22 mouse cellular contexts compared by ENCODE assay signal in genomic region chr7:70692160-70692559, GRCm38 (mm10).
DNase-seq lines count a peak whose midpoint lies in the region; ATAC-seq and TF ChIP-seq lines count a peak whose summit lies in the region.
"Had no signal": no experiment of that assay in that cellular context is flagged by ENCODE, and none has a peak within 500 bp of the region (broad histone marks: within the 10 kb centered on the region; RNA-seq: fewer than 3 reads in every experiment).

No protein-coding gene starts in this region.

- H3K27me3 ChIP-seq in lung, embryonic 15.5 days: no peaks in the 10 kb centered on the region
- H3K27me3 ChIP-seq: forebrain, embryonic 15.5 days; heart, embryonic 15.5 days; Patski had no signal

- no peak overlapping the region for H3K4me3 ChIP-seq in lung, embryonic 15.5 days
- H3K4me3 ChIP-seq in lung, adult 2 months (replicated peaks; ENCODE audit: extremely low read depth, low read depth, low read length): no peak overlapping the region
- no peak overlapping the region for H3K4me3 ChIP-seq in layer of hippocampus, adult 2 months
- H3K4me3 ChIP-seq: forebrain, embryonic 15.5 days; heart, adult 2 months; heart, embryonic 15.5 days; hindbrain, embryonic 10.5 days had no signal

- ATAC-seq in lung, embryonic 15.5 days (ENCODE audit: borderline replicate concordance, extremely low read depth, low FRiP score, low TSS enrichment): peak; percentile 52; the same call in 1 of the 2 replicates
- ATAC-seq: activated CD4-positive, CD25-positive, alpha-beta regulatory T cell, adult 4 months; CD4-positive, CD25-positive, alpha-beta regulatory T cell, adult 4 months; forebrain, embryonic 15.5 days; Patski had no signal

- no peak for DNase-seq in lung, adult 2 months
- DNase-seq in NIH3T3 (ENCODE audit: low read depth): peak; percentile 59
- peak; percentile 34 for DNase-seq in lung, postnatal 10 days
- DNase-seq in layer of hippocampus, adult 2 months (ENCODE audit: low spot score in 2 of 2): no peak
- no peak for DNase-seq in spleen, adult 12 weeks (ENCODE audit: low spot score)
- DNase-seq: adrenal gland, postnatal 14 days; B cell, adult 2 months; cerebellum, adult 18-20 months; cerebellum, adult 9-11 months; cerebellum, postnatal 36 days; gastrocnemius, postnatal 10 days; heart, adult 2 months had no signal

- H3K4me1 ChIP-seq in lung, embryonic 15.5 days: no peaks in the 10 kb centered on the region; the same call in 1 of the 2 replicates
- H3K4me1 ChIP-seq in lung, adult 2 months (ENCODE audit: control insufficient read depth, insufficient read depth, low read length): no peaks in the 10 kb centered on the region
- H3K4me1 ChIP-seq: forebrain, embryonic 15.5 days; heart, embryonic 15.5 days; hindbrain, embryonic 10.5 days had no signal

- H3K36me3 ChIP-seq in lung, embryonic 15.5 days: no peaks in the 10 kb centered on the region
- H3K36me3 ChIP-seq: forebrain, embryonic 15.5 days; G1E; heart, embryonic 15.5 days; hindbrain, embryonic 10.5 days had no signal

- no peak overlapping the region for H3K9ac ChIP-seq in lung, embryonic 15.5 days
- H3K9ac ChIP-seq: forebrain, embryonic 15.5 days; heart, embryonic 15.5 days; hindbrain, embryonic 14.5 days had no signal

- TF ChIP-seq CTCF in lung, adult 2 months (IDR thresholded peaks at IDR 0.05; ENCODE audit: insufficient read depth, low read length): no peak
- no peak for TF ChIP-seq CTCF in layer of hippocampus, adult 2 months (conservative IDR thresholded peaks at IDR 0.05)

- H3K9me3 ChIP-seq in lung, embryonic 15.5 days: no peaks in the 10 kb centered on the region
- H3K9me3 ChIP-seq: forebrain, embryonic 15.5 days; heart, embryonic 15.5 days; hindbrain, embryonic 10.5 days had no signal

- 36% methylated on average over 4 of the region's 4 CpGs for WGBS in lung, embryonic 15.5 days
- 49% methylated on average over 4 of the region's 4 CpGs for WGBS in lung, adult 2 months

- no peak overlapping the region for H3K4me2 ChIP-seq in lung, embryonic 15.5 days
- H3K4me2 ChIP-seq: forebrain, embryonic 15.5 days; heart, embryonic 11.5 days; heart, embryonic 15.5 days; hindbrain, embryonic 14.5 days had no signal

- H3K27ac ChIP-seq in lung, embryonic 15.5 days: peak overlapping the region; percentile 31; the same call in 1 of the 2 replicates
- H3K27ac ChIP-seq in layer of hippocampus, adult 2 months: no peak overlapping the region
- H3K27ac ChIP-seq: forebrain, embryonic 15.5 days; heart, adult 2 months; heart, embryonic 15.5 days; hindbrain, embryonic 10.5 days; hindbrain, embryonic 14.5 days had no signal

- no peak for TF ChIP-seq POLR2A in lung, adult 2 months (IDR thresholded peaks at IDR 0.05; ENCODE audit: borderline replicate concordance, extremely low read depth, low read depth, low read length)

Comparison
In these comparisons a context has a peak if more than half of its experiments do, and no peak if none do; other contexts are left out.
1. DNase-seq: peak in NIH3T3 (single experiment) and lung, postnatal 10 days (single experiment); none in lung, adult 2 months (single experiment), layer of hippocampus, adult 2 months (0 of 2) and spleen, adult 12 weeks (single experiment).